Comparison of ENCODE assay signal across 14 mouse cellular contexts in the genomic region with DNA sequence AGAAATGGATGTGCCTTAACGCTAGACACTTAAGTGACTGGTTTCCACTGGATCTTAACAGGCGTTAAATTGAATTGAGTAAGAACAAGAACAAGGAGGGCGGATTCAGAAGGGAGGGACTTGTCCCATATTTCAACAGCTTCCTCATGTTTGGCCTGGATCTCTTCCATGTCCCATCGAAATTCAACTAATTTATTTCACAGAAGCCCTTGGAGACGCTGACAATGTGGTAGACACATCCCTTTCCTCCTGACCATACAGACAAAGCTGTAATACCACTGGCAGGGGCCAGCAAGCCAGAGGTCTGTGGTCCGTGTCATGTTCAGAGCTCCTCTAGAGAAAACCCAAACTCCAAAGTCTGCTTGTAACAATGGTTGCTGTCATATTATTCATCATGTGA.
"Had no signal": no experiment of that assay in that cellular context is flagged by ENCODE, and none has a peak within 500 bp of the region (broad histone marks: within the 10 kb centered on the region; RNA-seq: fewer than 3 reads in every experiment).

No protein-coding gene starts in this region.

- ATAC-seq: intestine, postnatal 0 days; liver, postnatal 0 days had no signal

- H3K9me3 ChIP-seq: limb, embryonic 12.5 days; limb, embryonic 15.5 days had no signal

- H3K27ac ChIP-seq: limb, embryonic 12.5 days; limb, embryonic 15.5 days; liver, embryonic 14.5 days; stomach, postnatal 0 days had no signal

- H3K36me3 ChIP-seq: limb, embryonic 12.5 days; limb, embryonic 15.5 days had no signal

- H3K9ac ChIP-seq: limb, embryonic 12.5 days; limb, embryonic 15.5 days; liver, embryonic 14.5 days; liver, postnatal 0 days had no signal

- H3K4me2 ChIP-seq: limb, embryonic 12.5 days; limb, embryonic 15.5 days; liver, embryonic 11.5 days; midbrain, embryonic 11.5 days had no signal

- DNase-seq: left cerebral cortex, postnatal 4 days; liver, postnatal 0 days; lung, postnatal 4 days; midbrain, embryonic 14.5 days; thymus, adult 2 months; thymus, postnatal 14 days; thymus, postnatal 4 days had no signal

- H3K4me3 ChIP-seq: limb, embryonic 12.5 days; limb, embryonic 15.5 days had no signal
